Mouse (Mus musculus) spleen, postnatal 14 days (tissue): Measurements from ENCODE around the gene Mobp.
"Not testable (repeated sequence)": the region's sequence is repeated elsewhere in the genome, so short reads cannot be mapped to it uniquely, and the experiment has no call there.

Experiments used
- DNase-seq, 2 experiments: peaks; one replicate each; pipeline ENCODE4 v3.0.0; 2021 to 2022; ENCODE audit warnings: low spot score in 2 of 2

Mobp gene

GRCm38 (mm10) chr9:120149222-120149828 is at the start of gene Mobp:
Gene Mobp (plus strand): TSS chr9:120149707.
- no peak for DNase-seq

- DNase-seq: no peak
Measured at GRCm38 (mm10) chr9:120101165-120101564, 48.3 kb upstream of the Mobp start.

- DNase-seq: not testable (repeated sequence)
Measured at GRCm38 (mm10) chr9:120108953-120109352, 40.6 kb upstream of the Mobp start.

- peak; percentile 94 to 95 for DNase-seq
Measured at GRCm38 (mm10) chr9:120110211-120111018, 39.1 kb upstream of the Mobp start, which contains the start of gene Slc25a38. Gene Slc25a38 (plus strand): TSS chr9:120110374.

- DNase-seq: no peak
Measured at GRCm38 (mm10) chr9:120111156-120111945, 38.2 kb upstream of the Mobp start.

GRCm38 (mm10) chr9:120112472-120112871 is 37.0 kb upstream of the Mobp start:
- DNase-seq: no peak

GRCm38 (mm10) chr9:120113456-120113855 is 36.1 kb upstream of the Mobp start:
- no peak for DNase-seq

GRCm38 (mm10) chr9:120114051-120114788 is 35.3 kb upstream of the Mobp start:
- no peak for DNase-seq

GRCm38 (mm10) chr9:120114789-120115151 is 34.7 kb upstream of the Mobp start:
- DNase-seq: no peak

GRCm38 (mm10) chr9:120115580-120115979 is 33.9 kb upstream of the Mobp start:
- DNase-seq: peak; percentile 51

- DNase-seq: peak in 1 of 2 experiments; percentile 19
Measured at GRCm38 (mm10) chr9:120116184-120116624, 33.3 kb upstream of the Mobp start.

GRCm38 (mm10) chr9:120118212-120118611 is 31.3 kb upstream of the Mobp start:
- DNase-seq: no peak

- no peak for DNase-seq
Measured at GRCm38 (mm10) chr9:120120503-120120902, 29.0 kb upstream of the Mobp start.

GRCm38 (mm10) chr9:120126868-120127267 is 22.6 kb upstream of the Mobp start:
- no peak for DNase-seq

- DNase-seq: peak; percentile 90
Measured at GRCm38 (mm10) chr9:120127538-120128251, 21.8 kb upstream of the Mobp start, which contains the start of gene Rpsa. Gene Rpsa (plus strand): TSS chr9:120127689.

GRCm38 (mm10) chr9:120129276-120129675 is 20.2 kb upstream of the Mobp start:
- DNase-seq: no peak

- no peak for DNase-seq
Measured at GRCm38 (mm10) chr9:120131784-120132288, 17.7 kb upstream of the Mobp start.

GRCm38 (mm10) chr9:120132980-120133754 is 16.3 kb upstream of the Mobp start:
- DNase-seq: no peak

GRCm38 (mm10) chr9:120133755-120134475 is 15.6 kb upstream of the Mobp start:
- no peak for DNase-seq
